Mouse (Mus musculus) heart, adult 18-20 months (tissue): ENCODE measurements at regions not wholly inside any gene's neighbourhood (a gene's known extent, or its start where the extent isn't known, plus 50 kb on each side); places are given as distances from the start of the nearest gene placed in this dataset.

Experiments used
- DNase-seq, 2 experiments: peaks; one replicate each; pipeline ENCODE4 v3.0.0; 2021 to 2022; ENCODE audit warnings: mixed read lengths in 1 of 2

DNA sequence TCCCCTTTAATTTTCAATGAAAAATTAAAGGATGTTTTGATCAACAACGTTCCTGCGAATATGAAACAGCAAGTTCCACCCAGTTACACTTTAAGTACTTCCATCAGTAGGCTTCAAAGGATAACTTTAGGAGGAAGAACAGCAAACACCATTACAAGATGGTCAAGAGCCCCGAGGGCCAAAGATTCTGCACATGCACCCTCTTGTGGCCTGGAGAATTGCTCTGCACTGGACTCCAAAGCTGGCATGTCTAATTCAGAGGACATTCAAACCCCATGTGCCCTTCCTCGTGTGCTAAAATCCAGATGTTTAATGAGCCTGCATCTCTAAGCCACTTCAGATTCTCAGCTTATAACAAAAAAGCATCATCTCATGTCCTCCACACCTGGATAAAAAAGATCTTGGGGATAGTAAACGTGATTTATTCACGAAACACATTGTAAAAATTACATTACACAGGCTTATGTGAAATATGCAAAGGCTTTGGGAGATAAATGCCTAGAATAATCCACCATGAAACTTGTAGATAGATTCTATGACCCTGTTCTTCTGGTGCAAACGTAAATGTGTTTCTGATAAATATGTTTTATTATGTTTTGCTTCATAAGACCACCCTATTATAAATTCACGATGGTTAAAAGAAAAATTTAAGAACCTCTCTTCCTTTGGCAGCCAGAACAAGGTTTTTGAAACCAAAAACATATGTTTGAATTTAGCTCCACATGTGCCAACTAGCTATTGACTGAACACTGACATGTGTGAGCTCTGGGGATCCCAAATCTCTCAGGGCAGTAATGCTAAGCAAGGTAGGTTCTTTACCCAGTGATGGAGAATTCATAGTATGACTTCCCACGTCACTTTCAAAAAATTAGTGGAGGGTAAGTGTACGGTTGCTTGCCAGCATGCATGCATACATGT, 100.6 kb upstream of the Rfx3 start:
- no peak for DNase-seq

GRCm38 (mm10) chr19:28095620-28096019, 84.7 kb upstream of the Rfx3 start:
- no peak for DNase-seq

- no peak for DNase-seq
Observed at GRCm38 (mm10) chr19:28092252-28092651, 81.3 kb upstream of the Rfx3 start.

GRCm38 (mm10) chr19:28087607-28088546, 76.9 kb upstream of the Rfx3 start:
- no peak for DNase-seq

- no peak for DNase-seq
Observed at GRCm38 (mm10) chr19:28070386-28070785, 59.4 kb upstream of the Rfx3 start.
